Mouse (Mus musculus) frontal cortex, postnatal 25 days (tissue): ENCODE results near the gene Tipin.

Source experiments
- DNase-seq, 2 experiments: peaks; one replicate each; pipeline ENCODE4 v3.0.0; 2022; ENCODE audit warnings: low spot score in 2 of 2

The Tipin gene

DNA sequence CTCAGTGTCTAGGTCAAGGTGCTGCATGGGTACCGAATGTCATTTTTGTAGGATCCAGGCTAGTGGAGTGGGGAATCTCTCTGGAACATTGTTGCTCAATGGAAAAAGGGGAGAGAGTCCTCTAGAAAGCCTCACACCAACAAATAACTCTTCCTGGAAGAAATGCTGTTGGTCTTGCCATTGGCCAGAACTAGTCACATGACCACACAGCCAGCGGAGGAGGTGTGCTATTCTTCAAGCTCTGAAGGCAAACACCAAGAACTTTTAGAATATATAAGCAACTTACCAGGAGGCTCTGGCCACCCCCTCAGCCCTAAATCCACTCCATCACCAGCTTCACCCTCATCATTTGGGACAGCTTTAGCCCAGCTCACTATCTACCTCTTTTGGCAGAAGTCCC is 62.3 kb downstream of the Tipin start:
- DNase-seq, result no peak

- DNase-seq, result no peak
These were observed 64.5 kb downstream of the Tipin start for GRCm38 (mm10) chr9:64345931-64346330.

DNA sequence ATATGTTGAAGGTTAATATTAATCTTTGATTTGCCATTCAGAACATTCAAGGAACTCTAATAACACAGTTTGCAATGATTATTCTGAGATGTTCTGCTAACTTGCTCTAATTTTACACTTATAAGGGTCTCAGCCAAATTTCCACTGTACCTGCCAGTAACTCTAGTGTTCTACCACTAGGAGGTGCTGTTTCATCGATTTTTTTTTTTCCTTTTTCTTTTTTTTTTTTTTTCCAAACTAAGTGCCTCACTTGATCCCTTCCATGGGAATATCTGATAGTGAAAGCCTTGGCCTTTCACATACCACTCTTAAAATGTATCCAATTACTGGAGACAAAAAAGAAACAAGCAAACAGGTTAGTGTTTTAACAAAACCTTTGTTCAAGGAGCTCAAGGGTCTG is 66.0 kb downstream of the Tipin start:
- DNase-seq, result no peak

DNA sequence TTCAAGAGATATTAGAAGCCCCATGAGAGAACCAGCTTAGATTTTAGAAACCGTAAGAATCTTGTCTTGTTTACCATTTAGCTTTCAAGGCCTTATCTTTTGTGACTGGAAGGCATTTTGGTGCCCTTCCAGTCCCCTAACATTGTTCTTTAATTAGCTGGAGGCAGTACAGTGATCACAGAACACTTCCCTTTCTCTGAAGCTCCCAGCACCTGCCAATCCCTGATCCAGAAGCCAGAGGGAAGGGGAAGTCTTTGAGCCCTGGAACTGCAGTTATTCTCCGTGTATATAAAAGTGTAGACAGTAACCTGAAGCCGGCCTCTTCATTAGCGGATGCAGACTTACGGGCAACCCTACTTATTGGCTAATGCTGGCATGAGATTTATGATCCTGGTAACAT is 68.1 kb downstream of the Tipin start:
- DNase-seq, result no peak

GRCm38 (mm10) chr9:64351191-64351590 is 69.8 kb downstream of the Tipin start:
- DNase-seq, result no peak
